ENCODE assay signal across 7 mouse cellular contexts in the genomic region with DNA sequence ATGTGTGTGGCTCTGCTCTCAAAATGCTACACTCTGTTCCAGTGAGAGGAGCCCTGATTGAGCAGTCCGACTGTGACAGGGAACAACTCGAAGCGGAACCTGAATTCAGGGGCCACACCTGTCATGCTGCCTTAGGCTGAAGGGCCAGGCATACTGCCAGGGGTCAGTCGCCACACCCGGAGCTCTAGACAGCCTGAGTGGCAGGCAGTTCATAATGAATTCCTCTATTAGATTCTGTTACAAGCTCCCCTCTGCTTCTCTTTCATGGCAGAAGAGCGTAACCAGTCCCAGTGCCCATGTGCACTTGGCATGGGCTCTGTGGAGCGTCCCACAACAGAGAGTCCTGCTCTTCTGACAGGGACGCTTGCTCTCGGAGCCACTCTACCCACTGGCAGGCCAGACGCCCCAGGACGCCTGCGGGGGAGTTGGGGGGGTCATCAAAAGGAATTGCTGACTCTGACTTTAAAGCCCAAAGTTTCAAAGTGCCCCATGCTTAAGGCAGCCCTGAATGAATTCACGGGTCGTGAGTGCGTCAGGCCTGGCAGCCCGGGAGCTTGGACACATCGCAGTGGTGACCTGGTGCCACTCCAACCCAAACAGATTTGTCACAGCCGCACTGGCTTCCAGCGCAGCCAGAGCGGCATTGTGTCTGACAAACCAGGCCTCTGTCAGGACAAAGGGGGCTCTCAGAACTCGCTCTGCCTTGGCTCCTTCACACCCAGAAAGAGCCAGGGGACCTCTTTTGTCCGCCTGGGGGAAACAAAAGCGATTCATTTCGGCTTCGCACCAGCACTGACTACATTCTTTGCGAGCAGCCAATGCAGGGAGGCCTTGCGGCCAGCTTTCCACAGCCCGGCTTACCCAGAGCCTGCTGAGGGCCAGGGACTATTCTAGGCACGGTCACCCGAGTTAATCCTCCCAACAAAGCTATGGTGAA.
A peak's percentile ranks its signal among the peaks of the same experiment; 100 is the strongest.
DNase-seq lines count a peak whose midpoint lies in the region; ATAC-seq lines count a peak whose summit lies in the region.

No protein-coding gene starts in this region.

- H3K27me3 ChIP-seq in forebrain, embryonic 10.5 days (ENCODE audit: poor library complexity, severe bottlenecking), result peaks cover 23% of the 10 kb centered on the region; the same call in 1 of the 2 replicates
- H3K27me3 ChIP-seq in heart, embryonic 12.5 days (replicated peaks), result no peaks in the 10 kb centered on the region; the same call in 1 of the 2 replicates

- H3K4me1 ChIP-seq in forebrain, embryonic 10.5 days, result peaks cover 84% of the 10 kb centered on the region
- peaks cover 16% of the 10 kb centered on the region for H3K4me1 ChIP-seq in heart, embryonic 12.5 days (replicated peaks)

- ATAC-seq in heart, embryonic 12.5 days (ENCODE audit: insufficient number of reproducible peaks, low FRiP score), result peak; percentile 69

- H3K27ac ChIP-seq in forebrain, embryonic 10.5 days, result peak overlapping the region; percentile 92
- peak overlapping the region; percentile 61; the same call in 1 of the 2 replicates for H3K27ac ChIP-seq in heart, embryonic 12.5 days (ENCODE audit: poor library complexity, severe bottlenecking)

- 6% methylated on average over 30 of the region's 30 CpGs for WGBS in forebrain, embryonic 10.5 days
- 36% methylated on average over 30 of the region's 30 CpGs for WGBS in heart, embryonic 12.5 days

- H3K9me3 ChIP-seq in forebrain, embryonic 10.5 days, result no peaks in the 10 kb centered on the region
- no peaks in the 10 kb centered on the region for H3K9me3 ChIP-seq in heart, embryonic 12.5 days (replicated peaks)

- H3K4me3 ChIP-seq in forebrain, embryonic 10.5 days, result peak overlapping the region; percentile 35
- no peak overlapping the region for H3K4me3 ChIP-seq in heart, embryonic 12.5 days

- DNase-seq in cerebellum, adult 9-10 months, result peak; percentile 62
- peak; percentile 91 for DNase-seq in forebrain, embryonic 10.5 days (ENCODE audit: extremely low spot score, low spot score)
- DNase-seq in layer of hippocampus, adult 9-11 months, result peak; percentile 84
- DNase-seq in lung, postnatal 25 days (ENCODE audit: low spot score), result peak; percentile 23
- peak; percentile 63 for DNase-seq in skeletal muscle tissue, adult 2 months (ENCODE audit: low read depth, low spot score)
- no peak for DNase-seq in urinary bladder, postnatal 25 days (ENCODE audit: low spot score)

- peak overlapping the region; percentile 42 for H3K4me2 ChIP-seq in heart, embryonic 12.5 days

- H3K36me3 ChIP-seq in forebrain, embryonic 10.5 days (replicated peaks), result no peaks in the 10 kb centered on the region
- no peaks in the 10 kb centered on the region for H3K36me3 ChIP-seq in heart, embryonic 12.5 days

- H3K9ac ChIP-seq in heart, embryonic 12.5 days, result no peak overlapping the region; the same call in 1 of the 2 replicates
